Mouse (Mus musculus) lung, postnatal 25 days (tissue): ENCODE data around the gene Ipo7.

ENCODE experiments used
- DNase-seq: peaks from one replicate; pipeline ENCODE4 v3.0.0; 2022; ENCODE audit warnings: low spot score

Gene Ipo7

GRCm38 (mm10) chr7:110105041-110105440 is 87.0 kb downstream of the Ipo7 start:
- no peak for DNase-seq
